Mouse (Mus musculus) retina, embryonic 14.5 days (tissue): ENCODE data around the gene Pax7.

Experiments used
- DNase-seq: peaks from one replicate; pipeline ENCODE4 v3.0.0-alpha.2; 2015; ENCODE audit warnings: low spot score

The Pax7 gene

DNA sequence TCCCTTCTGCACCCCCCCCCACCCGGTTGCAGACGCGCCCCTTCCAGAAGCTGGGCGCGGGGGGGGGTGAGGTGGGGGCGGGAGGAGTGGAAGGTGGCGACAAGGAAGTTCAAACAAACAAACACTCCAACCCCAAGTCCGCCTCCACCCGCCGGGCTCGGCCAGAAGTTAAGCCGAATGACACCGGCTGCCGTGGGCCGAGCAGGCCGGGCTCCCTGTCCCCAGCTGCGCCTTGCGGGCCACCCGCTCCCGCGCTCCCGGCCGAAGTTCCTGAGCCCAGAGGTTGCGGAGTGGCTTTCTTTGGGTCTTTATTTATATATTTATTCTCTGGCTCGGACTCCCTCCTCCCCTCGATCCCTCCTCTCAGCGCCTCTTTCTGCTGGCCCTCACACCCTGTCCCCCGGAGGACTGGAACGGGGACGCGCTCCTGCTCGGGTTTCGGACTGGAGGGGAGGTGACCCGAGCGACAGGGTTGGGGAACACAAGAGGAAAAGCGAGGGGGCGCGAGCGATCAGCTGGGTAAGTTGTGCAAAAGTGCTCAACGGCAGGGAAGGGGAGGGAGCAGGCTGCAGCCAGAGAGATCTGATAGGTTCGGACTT is at the start of gene Pax7:
Gene Pax7 (minus strand): TSS at position 493 of the 599 bp plus-strand sequence.
- DNase-seq: no peak

DNA sequence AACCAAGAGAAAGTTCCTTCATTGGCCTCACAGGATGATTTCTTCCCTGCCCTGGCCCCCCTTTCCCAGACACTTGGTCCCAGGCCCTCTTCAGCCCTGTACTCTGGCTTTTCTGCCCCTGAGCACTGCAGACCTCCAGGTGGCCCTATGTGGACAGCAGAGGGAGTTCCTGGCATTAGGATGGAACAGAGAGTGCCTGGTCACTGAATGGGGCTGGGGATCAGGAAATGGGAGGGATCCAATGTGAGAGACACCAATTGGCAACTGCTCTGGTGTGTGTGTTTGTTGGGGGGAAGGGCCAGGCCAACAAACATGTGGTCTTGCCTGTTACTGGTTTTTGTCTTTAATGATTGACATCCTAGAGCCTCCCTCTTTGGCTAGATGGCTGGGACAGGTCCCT is 48.5 kb upstream of the Pax7 start:
- no peak for DNase-seq

DNA sequence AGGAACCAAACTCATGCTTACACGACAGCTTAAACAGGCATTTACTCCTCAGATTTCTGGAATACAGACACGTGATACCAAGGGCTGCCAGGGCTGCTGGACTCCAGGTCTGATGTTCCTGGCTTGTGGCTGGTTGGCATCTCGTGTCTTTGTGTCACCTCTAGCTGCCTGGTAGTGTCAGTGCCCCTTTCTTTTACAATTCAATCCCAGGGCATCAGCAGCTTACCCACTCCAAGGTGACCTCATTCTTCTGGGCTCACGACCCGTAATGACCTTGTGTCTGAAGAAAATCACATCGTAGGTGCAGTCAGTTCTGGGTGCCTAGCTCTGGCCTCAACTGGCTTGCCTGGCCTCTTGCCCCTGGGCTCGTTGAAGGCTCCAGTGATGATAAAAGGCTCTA is 46.0 kb upstream of the Pax7 start:
- DNase-seq: no peak

DNA sequence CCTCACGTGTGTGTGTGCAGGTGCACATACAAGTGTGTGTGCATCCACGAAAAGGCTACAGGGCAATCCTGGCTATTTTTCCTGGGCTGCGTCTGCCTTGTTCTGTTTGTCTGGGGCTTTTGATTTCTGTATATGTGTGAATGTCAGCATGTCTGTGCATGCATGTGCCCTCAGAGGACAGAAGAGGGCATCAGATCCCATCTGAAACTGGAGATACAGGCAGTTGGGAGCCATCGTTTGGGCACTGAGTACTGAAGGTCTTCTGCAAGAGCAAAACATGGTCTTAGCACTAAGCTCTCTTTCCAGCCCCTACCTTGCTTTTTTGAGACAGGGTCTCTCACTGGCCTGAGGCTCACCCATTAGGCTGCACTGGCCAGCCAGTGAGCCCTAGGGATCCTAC is 45.1 kb upstream of the Pax7 start:
- peak; percentile 47 for DNase-seq

DNA sequence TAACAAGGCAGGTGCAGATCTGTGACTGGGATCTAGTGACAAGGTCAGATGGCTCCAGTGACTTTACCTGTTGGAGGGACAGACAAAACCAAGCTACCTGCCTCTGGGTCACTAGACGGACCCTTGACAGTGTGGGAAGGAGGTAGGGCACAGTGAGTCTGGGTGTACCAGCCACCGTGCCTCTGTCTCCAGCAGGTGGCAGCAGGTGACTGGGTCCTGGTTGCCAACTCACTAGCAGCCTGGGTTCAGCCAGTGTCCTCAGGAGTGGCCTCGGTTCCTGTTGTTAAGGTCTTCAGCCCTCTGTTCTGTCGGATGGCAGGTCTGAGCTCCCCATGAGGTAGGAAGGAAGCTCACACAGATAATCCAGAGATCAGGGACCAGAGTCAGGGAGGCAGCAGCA is 43.9 kb upstream of the Pax7 start:
- peak; percentile 89 for DNase-seq

DNA sequence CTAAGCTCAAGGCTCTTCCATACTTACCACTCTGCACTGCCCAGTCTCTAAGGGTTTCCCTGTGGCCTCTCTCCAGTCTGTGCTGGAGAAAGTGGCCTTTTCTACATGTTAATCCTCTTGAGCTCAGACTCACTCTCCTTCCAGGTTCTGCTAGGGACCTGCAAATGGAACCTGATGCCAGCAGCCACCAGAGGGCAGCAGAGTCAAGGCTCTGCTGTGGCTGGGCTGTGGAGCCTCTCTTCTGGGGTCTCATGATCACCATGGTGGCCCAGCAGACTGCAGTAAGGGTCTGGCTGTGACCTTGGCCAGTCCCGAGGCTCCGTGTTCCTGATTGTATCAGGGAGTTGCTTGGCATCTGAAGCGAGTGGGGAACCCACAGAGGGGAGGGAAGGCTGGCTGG is 39.3 kb upstream of the Pax7 start:
- peak; percentile 90 for DNase-seq

DNA sequence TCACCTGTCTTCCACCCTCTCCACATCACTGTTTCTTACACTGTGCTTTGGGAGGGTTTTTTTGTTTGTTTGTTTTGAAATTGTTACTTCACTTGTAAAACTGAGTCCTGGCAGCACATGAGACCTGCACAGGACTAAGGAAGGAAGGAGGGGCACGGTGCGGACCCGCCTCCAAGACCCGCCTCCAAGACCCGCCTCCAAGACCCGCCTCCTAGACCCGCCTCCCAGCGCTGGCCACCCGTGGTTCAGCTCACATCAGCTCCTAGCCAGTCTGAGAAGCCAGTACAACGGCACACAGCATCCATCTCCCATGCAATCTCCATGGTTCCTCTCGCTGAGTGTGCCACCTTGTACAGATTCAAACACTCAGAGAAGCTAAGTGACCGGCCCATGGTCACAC is 38.4 kb upstream of the Pax7 start:
- no peak for DNase-seq

DNA sequence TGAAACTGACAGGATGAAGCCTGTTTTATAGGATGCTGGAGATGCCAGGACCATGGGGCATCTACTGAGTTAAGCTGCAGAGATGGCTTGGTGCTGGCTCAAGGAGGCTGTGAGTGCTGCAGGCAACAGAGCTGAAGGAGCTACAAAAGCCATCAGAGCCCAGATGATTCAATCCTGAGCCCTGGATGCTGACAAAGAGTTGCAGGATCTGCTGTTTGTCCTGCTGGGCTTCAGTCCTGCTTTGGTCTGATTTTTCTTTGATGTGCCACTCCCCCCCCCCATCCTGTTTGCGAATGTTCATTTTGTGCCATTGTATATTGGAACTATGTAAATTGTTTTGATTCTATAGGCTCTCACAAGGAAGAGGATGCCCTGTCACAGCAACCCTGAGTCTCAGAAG is 29.9 kb upstream of the Pax7 start:
- DNase-seq: no peak

DNA sequence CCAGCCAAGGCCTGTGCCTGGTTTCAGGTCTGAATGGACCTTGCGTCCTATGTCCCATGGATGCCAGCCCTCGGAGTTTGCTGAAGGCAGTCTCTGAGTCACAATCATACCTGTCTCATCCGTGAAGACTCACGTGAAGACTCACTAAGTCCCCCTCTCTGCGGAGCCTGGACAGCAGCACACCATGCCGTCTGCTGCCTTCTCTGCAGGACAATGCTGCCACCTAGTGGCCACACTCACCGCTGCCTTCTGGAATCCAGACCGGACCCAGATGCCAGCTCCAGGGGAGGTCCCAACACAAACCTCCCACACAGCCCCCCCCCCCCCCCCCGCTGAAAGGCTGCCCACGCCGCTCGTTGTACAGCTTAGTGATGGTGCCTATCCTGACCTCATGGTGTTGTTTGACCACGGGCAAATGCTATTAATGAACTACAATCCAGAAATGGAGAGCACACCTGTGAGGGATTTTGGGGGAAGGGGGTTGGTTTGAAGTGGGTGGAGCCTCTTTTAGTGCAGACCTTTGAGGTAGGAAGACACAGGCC is 25.4 kb upstream of the Pax7 start:
- DNase-seq: peak; percentile 91

DNA sequence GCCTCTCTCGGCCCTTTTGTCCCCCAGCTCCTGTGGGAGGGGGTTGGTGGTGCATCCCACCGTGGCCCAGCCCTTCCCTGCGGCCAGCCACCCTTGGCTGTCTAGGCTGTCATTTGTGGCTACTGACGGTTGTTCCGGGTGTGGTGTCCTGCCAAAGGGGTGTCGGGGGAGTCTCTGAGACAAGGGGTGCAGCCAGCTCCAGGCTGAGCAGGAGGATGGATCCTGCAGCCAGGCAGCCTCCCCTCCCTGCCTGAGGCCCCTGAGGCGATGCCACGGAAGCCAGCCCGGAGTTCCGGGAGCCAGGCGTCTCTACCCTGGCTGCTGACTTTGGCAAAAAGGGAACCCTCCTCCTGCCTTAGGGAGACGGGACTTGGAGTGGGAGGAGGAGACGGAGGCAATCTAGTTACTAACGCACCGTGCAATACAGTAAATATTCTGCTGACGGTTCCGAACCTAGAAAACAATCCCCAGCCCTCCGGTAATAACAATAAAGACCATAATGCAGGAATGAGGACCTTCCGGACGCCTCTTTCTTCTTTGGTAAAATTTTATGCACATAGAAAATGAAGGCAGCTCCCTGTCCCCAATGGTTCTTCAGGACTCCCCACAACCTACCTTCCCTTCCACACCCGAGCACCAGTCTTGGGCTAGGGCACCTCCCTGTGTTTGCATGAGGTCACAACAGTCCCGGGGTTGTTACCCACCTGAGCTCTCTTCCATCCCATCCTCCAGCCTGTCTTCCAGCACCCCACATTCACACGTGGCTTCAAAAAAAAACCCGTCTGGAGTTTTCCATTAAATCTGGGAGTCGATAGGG is 19.1 kb upstream of the Pax7 start:
- DNase-seq: no peak

DNA sequence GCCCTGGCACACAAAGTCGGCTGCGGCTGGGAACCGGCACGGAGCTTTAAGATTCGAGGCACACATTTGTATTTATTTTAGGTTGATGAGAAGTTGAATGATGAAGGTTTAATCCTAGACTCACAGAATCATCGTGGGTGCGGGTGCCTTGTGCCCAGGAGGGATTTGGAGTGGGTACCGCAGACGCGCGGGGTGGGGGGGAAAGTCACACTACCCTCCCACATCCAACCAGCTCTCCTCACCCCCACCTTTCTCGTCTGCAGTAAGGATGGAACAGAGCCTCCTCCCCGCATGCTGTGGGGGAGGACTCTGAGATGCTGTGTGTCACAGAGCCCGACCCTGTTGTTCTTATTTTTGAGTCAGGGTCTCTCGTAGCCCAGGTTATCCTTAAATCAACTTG is 18.1 kb upstream of the Pax7 start:
- no peak for DNase-seq

DNA sequence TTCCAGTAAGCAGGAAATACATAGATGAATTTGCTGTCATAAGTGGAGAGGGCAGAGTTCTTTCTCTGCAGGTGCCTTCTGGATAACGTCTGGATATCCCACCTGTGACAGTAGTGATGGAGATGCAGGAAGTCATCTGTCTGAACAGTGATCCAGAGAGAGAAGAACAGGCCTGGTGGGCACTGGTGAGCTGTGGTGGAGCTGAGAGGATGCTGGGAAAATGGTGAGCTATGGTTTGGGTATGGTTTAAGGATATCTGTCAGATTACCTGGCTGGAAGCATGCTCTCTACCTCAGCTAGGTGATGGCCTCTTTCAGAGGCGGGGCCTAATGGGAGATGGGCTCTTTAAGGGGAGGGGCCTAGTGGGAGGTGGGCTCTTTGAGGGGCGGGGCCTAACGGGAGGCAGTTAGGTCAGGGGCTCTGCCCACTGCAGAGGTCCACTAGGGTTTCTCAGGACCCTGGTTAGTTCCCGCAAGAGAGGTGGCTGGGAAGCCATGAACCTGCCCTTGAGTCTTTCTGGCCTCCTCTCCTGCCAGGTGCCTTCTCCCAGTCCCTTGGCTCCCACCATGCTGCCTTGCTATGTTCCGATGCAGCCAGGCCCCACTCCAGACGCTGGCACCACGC is 17.3 kb upstream of the Pax7 start:
- DNase-seq: peak; percentile 20

DNA sequence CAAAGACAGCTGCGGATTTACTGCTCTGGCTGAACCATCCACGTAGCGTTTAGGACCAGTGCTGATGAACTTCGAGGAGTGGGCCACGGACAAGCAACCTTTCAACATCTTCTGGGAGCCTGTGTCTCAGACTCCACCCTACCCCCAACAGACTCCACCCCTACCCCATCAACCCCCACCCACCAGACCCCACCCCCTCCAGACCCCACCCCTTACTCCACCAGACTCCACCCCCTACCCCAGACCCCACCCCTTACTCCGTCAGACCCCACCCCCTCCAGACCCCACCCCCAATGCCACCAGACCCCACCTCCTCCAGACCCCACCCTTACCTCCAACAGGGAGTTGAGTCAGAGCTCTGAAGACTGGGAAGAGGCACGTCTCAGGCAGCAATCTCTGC is 10.1 kb upstream of the Pax7 start:
- no peak for DNase-seq

DNA sequence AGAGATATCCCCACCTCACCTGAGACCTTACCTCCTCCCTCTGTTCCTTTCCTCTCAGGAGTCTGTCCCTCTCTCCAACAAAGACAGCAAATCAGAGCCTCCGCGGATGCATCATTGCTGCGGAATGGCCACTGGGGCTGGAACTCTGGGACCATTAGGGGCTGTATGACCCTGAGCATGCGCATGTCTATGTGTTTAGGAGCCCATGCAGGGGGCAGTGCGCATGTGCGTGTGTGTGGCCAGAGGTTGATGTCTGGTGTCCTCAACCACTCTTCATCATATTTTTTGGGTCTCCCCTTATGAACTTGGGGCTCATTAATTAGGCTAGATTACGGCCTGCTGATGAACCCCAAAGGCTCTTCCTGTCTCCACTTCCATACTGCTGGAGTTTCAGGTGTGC is 9.6 kb upstream of the Pax7 start:
- DNase-seq: no peak

DNA sequence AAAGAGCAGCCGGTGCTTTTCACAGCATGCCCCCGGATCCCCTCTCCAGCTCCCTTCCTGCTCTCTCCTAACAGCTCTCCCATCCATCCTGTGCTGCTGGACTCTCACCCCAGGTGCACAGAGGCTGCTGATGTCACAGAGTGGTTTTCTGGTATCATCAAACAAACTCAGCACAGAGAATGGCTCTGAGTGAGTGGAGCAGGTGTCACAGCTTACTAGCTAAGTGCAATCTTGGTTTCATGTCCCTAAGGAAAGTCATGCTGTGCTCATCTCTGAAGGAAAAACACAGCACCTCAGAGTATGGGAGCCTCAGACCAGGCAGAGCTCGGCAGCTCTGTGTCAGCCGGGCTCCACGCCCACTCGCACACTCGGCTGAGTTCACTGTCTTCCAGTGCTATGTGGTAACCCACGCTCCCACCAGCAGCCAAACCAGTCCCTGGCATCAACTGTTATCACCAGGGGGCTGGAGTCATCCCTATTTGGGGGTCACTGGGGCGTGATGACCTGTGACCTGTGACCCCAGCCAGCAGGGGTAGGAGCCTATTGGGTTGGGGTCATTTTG is 7.7 kb upstream of the Pax7 start:
- peak; percentile 17 for DNase-seq

DNA sequence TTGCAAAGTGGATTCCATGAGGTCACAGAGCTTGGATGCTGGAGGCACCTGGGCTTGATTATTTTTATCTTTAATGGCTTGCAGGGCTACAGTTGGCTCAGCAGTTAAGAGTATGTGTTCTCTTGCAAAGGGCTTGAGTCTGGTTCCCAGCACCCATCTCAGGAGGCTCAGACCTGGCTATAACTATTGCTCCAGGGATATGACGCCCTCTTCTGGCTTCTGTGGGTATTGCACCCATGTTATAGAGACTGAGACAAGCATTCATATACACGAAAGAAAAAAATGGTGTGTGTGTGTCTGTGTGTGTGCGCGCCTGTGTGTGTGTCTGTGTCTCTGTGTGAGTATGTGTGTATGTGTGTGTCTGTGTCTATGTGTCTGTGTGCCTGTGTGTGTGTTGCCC is 7.1 kb upstream of the Pax7 start:
- DNase-seq: no peak

DNA sequence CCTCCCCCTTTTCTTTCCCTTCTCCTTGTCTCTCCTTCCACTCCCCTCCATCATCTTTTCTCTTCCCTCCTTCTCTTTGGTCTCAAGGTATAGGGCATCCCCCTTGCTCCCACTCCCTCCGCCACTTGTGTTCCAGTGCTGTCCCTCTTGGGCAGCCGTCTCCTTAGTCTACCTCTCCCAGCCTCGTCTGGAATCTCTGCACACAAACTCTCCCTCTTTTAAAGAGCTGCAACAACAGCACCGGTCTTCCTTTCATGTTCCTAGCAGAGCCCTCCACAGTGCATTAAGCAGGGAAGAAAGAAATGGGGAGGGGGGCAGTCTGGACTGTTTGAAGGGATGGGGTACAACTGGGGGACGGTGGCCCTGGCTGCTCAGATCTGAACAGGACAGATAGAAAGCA is 3.4 kb upstream of the Pax7 start:
- no peak for DNase-seq

DNA sequence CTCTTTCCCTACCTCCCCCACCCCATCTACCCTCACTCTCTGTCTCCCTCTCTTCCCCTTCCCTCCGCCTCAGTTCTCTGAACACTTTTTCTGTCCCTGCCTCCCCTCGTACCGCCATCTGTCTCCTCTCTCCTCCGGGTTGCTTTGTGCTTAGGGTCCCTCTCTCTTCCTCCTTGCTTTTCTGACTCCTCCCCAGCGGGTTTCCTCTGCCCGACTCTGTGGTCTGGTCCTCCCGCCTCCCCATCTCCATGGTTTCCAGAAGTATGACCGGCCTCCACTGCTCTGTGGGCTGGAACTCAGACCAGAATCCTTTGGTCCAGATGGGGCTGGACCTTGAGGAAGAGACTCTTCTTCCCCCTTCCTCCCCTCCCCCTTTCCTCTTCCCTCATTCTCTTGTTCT is 2.9 kb upstream of the Pax7 start:
- no peak for DNase-seq

DNA sequence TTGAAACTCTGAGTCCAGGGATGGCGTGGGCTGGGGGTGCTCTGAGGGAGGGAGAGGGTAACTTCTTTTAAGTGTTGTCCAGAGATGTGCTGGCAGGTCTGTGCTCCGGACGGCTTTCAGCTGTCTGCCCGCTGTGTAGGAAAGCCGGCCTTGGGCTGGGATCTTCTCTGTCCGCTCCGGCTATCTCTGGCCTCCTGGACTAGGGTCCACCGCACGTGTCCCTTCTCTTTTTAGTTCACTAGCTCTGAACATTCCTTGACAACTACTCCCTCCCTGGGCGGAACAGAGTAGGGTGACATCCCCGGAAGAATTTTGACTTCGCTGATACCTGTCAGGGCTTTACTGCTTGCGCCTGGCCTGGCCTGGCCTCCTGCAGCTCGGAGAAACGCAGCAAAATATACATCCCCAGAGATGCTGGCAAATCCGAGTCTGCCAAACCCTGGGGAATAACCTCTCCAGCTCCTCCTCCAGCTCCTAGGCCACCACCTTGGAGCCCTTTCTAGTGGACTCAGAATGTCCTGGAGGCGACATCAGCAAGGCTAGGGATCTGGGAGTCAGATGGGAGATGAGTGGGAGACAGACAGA is 581 bp upstream of the Pax7 start:
- no peak for DNase-seq

DNA sequence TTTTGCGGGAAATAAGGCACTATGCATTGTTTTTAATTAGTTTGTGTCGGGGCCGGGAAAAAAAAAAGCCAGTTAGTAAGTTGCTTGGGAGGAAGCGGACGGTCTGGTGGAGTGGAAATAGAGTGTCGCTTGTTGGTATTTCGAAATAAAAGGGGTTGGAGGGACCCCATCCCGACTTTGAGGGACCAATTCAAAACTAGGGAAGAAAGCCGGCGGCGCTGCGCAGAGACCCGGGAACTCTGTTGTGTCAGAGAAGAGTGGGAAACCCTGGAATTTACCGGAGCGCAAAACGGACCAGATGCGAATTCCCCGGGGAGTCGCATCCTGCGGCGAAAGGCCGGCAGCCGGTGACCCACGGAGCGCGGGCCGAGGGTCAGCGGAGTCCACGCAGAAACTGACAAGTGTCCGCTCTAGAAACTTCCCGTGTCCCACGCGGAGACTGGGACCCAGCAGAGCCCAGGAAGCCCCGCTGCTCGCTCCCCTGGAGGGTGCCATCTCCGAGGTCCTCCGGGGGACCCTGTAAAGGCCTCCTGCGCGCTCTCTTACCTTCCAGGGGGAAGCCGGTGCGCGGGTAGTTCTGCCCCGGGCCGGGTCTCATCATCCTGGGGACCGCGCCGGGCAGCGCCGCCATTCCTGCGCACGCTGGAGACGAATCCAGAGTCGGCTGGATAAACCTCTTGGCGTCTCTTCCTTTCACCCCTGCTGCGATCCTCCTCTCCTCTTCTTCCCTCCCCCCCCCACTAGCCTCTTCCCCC is 870 bp downstream of the Pax7 start:
- no peak for DNase-seq

DNA sequence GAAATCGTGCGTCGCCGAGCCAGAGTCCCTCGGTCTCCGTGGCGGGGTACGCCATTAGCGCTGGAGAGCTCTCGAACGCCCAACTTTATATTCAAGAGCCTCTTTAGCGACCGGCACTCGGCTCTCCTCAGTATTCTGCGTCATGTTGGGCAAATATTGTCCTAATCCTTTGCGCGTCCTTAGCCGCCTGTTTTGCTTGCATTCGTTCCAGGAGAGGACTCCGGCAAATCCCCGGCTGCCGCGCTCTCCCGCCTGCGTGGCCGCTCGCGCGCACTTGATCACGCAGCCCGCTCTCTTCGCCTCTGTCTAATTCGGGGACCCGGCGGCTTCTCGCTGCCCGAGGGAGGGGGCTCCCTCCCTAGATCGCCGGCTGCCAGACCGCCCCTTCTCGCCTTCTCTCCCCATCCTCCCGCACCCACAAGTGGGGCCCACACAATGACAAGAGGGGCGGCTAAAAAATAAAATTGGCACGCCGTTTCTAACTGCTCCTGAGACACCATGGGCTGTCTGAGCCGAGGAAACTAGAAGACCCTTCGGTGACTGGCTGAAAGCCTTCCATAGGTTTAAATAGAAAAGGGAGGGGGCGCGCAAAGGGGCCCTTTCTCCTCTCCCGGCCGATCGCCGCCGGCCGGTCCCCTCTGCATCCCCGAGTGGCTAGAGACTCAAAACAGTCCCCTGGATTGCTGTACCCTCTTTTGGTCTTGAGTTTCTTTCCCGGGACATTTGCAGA is 1.7 kb downstream of the Pax7 start:
- no peak for DNase-seq
